8 mouse cellular contexts compared by ENCODE assay signal in the genomic region with DNA sequence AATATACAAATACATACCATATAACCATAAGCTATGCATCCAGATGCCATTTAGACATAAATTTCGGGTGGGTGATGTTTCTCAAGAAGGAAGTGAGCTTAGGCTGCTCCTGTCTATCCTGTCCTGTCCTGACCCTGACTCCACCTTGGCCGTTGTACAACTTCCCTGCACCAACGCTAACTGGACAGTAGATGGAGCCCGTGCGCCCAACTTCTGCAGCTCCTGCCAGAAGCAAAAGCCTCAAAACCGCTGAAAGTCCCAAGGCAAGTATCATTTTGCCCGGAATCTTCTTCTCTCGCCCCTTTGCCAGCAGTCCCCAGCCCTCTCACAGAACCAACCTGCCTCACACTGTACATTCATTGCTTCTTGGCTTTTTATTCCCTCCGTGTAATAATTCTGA. TPM values are rescaled to one million over a fixed set of nuclear protein-coding genes. Genes with fewer than 3 reads are reported as not detected.
A peak's percentile ranks its signal among the peaks of the same experiment; 100 is the strongest.
DNase-seq lines count a peak whose midpoint lies in the region; ATAC-seq lines count a peak whose summit lies in the region.

No protein-coding gene starts in this region.

- no peaks in the 10 kb centered on the region for H3K36me3 ChIP-seq in hindbrain, embryonic 14.5 days (replicated peaks; ENCODE audit: control insufficient read depth, insufficient read depth)
- H3K36me3 ChIP-seq in macrophage (ENCODE audit: inconsistent target), result no peaks in the 10 kb centered on the region

- H3K4me1 ChIP-seq in hindbrain, embryonic 14.5 days (replicated peaks; ENCODE audit: control insufficient read depth, insufficient read depth, low read length), result no peaks in the 10 kb centered on the region

- peaks cover 3% of the 10 kb centered on the region; the same call in 1 of the 2 replicates for H3K27me3 ChIP-seq in hindbrain, embryonic 14.5 days (ENCODE audit: control insufficient read depth, insufficient read depth, low read length)

- peak overlapping the region; percentile 42 for H3K4me2 ChIP-seq in hindbrain, embryonic 14.5 days (replicated peaks)

- DNase-seq in R1 (ENCODE audit: low read depth, low spot score), result peak; percentile 86
- DNase-seq in cerebellum, adult 8-10 months, result peak; percentile 49
- DNase-seq in hindbrain, embryonic 14.5 days (ENCODE audit: low spot score), result peak; percentile 84
- DNase-seq in layer of hippocampus, postnatal 36 days, result peak; percentile 50 to 57
- DNase-seq in right cerebral cortex, adult 18-20 months, result peak; percentile 70
- DNase-seq in urinary bladder, postnatal 4 days (ENCODE audit: low spot score in 2 of 2), result peak; percentile 38 to 70

- H3K27ac ChIP-seq in hindbrain, embryonic 14.5 days, result no peak overlapping the region
- peak overlapping the region; percentile 34 for H3K27ac ChIP-seq in macrophage

- no peaks in the 10 kb centered on the region for H3K9me3 ChIP-seq in hindbrain, embryonic 14.5 days (ENCODE audit: control insufficient read depth, low read length)

- H3K9ac ChIP-seq in hindbrain, embryonic 14.5 days, result no peak overlapping the region

- 3% methylated on average over 9 of the region's 9 CpGs for WGBS in hindbrain, embryonic 14.5 days
- 1% methylated on average over 9 of the region's 9 CpGs for WGBS in macrophage (ENCODE audit: missing documents)

- peak; percentile 95 for ATAC-seq in frontal cortex, adult (ENCODE audit: low TSS enrichment)
- no peak for ATAC-seq in hindbrain, embryonic 14.5 days (ENCODE audit: low FRiP score)

- H3K79me2 ChIP-seq in macrophage (ENCODE audit: inconsistent target), result peaks cover 29% of the 10 kb centered on the region

- H3K4me3 ChIP-seq in hindbrain, embryonic 14.5 days (replicated peaks; ENCODE audit: low read length), result peak overlapping the region; percentile 2; the same call in 1 of the 2 replicates
- peak overlapping the region; percentile 7; the same call in 1 of the 2 replicates for H3K4me3 ChIP-seq in macrophage (ENCODE audit: inconsistent target)

RNA-seq across cellular contexts. Expression of a gene that starts 21.3 kb away (rescaled TPM):
- not detected in 2 replicates for polyA plus RNA-seq in hindbrain, embryonic 14.5 days (2014; fragmentation: Nextera tagmentation; extraction: Ambion mirVana)
- total RNA-seq in layer of hippocampus, postnatal 36 days (2021), result not detected
- total RNA-seq in macrophage (2018; cell fraction: chromatin; rRNA removed), result not detected
- total RNA-seq in macrophage (2018; cell fraction: cytosol; rRNA removed), result not detected
- not detected for total RNA-seq in macrophage (2018; cell fraction: nucleus; rRNA removed)
- polyA plus RNA-seq in macrophage (2018), result not detected in 3 replicates

RNA-seq across cellular contexts. Expression of a gene that starts 28.4 kb away (rescaled TPM):
- 0.22 and 0.32 TPM in 2 replicates for polyA plus RNA-seq in hindbrain, embryonic 14.5 days (2014; fragmentation: Nextera tagmentation; extraction: Ambion mirVana)
- total RNA-seq in layer of hippocampus, postnatal 36 days (2021), result 1 to 10 TPM; 1.8 to 3.1 TPM
- total RNA-seq in macrophage (2018; cell fraction: chromatin; rRNA removed), result 1,000 to 10,000 TPM; 1,267 to 6,629 (median 3,617) TPM
- over 10,000 TPM in 5 of 26 experiments, 1,000 to 10,000 TPM in 21; 4,123 to 12,103 (median 7,089) TPM for total RNA-seq in macrophage (2018; cell fraction: cytosol; rRNA removed)
- over 10,000 TPM in 11 of 26 experiments, 1,000 to 10,000 TPM in 15; 3,188 to 14,258 (median 7,841) TPM for total RNA-seq in macrophage (2018; cell fraction: nucleus; rRNA removed)
- 10,016 to 46,211 TPM (median 10,775 TPM) in 3 replicates for polyA plus RNA-seq in macrophage (2018)

RNA-seq across cellular contexts. Expression of a gene that starts 33.2 kb away (rescaled TPM):
- not detected in 2 replicates for polyA plus RNA-seq in hindbrain, embryonic 14.5 days (2014; fragmentation: Nextera tagmentation; extraction: Ambion mirVana)
- total RNA-seq in layer of hippocampus, postnatal 36 days (2021), result not detected
- not detected for total RNA-seq in macrophage (2018; cell fraction: chromatin; rRNA removed)
- total RNA-seq in macrophage (2018; cell fraction: cytosol; rRNA removed), result not detected
- not detected for total RNA-seq in macrophage (2018; cell fraction: nucleus; rRNA removed)
- polyA plus RNA-seq in macrophage (2018), result not detected in 3 replicates

Comparison
In these comparisons a context has a peak if more than half of its experiments do, and no peak if none do; other contexts are left out.
1. RNA of a gene that starts 28.4 kb away (polyA plus RNA-seq): 10,016 to 46,211 TPM in macrophage; 0.22 to 0.32 TPM in hindbrain, embryonic 14.5 days; every median in the first group is over 1,000 times any median in the second.
2. Peak in every context shown above with its lines, with median percentiles within 50 percentile points of each other: DNase-seq.